Mouse (Mus musculus): Measurements from ENCODE around the gene Cdkn1b.

Cdkn1b gene

GRCm38 (mm10) chr6:134930383-134930782, 10.2 kb downstream of the Cdkn1b start:
- DNase-seq: no peak

- no peak for DNase-seq
Measured at GRCm38 (mm10) chr6:134931146-134931545, 10.9 kb downstream of the Cdkn1b start.

GRCm38 (mm10) chr6:134932486-134933206, 12.4 kb downstream of the Cdkn1b start:
- no peak for DNase-seq

GRCm38 (mm10) chr6:134933207-134933558, 13.0 kb downstream of the Cdkn1b start:
- DNase-seq: no peak

GRCm38 (mm10) chr6:134934305-134934704, 14.1 kb downstream of the Cdkn1b start:
- peak; percentile 82 for DNase-seq

DNA sequence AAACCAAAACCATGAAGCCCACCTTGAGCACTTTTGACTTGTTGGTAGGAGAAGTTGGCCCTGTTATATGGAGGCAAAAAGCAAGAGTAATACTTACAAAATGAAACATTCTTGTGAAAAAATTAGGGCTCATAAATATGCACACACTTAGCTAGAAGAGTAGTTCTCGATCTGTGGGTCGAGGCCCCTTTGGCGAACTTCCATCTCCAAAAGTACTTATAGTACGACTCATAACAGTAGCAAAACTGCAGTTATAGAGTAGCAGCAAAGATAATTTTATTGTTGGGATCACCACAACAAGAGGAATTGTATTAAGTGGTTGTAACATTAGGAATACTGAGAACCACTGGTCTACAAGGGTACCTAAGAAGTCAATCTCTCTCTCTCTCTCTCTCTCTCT, 19.6 kb downstream of the Cdkn1b start:
- DNase-seq: no peak

DNA sequence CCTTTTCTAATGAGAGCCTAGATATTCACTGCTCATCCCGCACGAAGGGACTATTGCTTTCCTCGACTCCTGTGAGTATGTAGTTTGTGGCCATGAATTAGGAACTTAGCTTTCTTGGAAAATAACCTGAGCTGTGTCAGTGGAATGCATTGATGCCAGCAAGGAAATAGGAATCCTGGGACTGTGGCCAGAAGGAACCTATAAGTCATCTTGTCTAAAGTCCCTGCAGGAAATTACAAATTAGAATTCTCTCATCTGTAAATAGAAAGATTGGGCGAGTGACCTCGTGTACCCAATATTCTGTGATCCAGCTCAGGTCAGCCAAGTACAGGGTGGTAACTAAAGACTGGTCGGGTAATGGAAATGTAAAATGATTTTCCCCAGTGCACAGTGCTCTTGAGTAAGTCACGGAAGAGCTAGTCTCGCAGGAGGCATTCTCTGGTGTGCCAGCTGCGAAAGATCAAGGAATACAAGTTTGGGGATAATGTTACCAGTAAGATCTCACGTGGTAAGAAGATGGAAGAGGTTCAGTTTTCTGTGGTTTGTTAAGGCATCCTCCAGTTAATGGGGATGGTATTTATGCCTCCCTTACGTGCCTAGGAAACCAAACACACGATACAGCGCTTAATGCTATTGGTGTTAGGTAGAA, 23.7 kb downstream of the Cdkn1b start:
- DNase-seq: peak; percentile 21

DNA sequence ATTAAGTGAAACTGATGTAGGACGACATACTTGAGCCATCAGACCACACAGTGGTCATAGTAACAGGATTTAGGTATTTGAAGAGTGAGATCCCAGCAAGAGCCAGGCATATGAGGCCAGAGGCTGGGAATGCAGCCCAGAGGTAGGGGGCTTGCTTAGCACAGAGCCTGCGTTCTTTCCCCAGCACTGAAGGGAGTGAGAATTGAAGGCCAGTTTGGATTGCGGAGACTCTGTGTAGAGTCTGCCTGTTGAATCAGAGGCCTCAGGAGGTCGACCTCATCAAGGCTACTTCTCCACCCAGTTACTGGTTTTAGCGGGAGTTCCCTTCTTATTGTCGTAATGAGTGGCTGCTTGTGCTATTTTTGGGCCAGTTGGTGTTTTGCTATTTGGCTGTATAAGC, 25.9 kb downstream of the Cdkn1b start:
- peak; percentile 83 for DNase-seq

DNA sequence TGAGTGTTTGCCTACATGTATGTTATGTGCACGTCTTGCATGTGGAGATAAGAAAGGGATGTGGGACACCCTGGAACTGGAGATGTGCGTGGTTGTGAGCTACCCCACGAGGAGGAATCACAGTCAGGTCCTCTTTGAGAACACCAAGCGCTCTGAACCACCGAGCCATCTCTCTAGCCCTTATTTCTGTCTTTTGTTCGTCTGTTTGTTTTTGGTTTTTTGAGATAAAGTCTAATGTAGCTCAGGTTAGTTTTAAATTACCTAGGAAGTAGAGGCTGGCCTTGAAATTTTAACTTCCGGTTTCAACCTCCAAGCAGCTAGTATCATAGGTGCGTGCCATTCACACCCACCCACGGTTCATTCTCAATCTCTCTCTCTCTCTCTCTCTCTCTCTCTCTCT, 26.7 kb downstream of the Cdkn1b start:
- DNase-seq: peak; percentile 74

DNA sequence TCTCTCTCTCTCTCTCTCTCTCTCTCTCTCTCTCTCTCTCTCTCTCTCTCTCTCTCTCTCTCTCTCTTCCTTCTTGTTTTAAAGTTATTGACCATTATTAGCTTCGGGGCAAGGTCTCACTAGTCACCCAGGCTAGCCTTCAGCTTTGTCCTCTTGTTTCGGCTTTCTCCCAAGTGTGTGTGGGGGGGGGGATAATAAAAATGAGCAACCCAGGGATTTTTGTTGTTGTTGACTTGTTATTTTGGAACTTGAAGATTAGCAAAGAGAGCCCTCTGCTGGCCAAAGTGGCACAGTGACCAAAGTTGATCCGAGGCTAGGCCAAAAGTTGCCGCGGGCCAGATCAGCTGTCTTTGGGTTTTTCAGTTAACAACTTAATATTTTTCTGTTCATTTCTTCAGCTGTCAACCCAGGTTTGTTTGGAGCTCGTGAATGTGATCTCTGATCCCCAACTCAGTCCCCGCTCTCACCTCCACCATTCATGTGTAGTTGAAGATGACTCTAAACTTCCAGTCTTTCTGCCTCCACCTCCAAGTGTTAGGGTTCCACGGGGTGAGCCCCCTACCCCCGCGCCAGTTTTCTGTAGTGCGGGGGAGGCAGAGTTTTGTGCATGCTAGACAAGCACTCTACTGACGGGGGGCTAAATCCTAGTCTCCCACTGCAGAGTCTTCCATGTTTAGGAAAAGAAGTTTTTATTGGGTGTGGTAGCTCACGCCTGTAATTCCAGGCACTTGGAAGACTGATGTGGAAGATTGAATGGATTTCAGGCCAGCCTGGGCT, 27.3 kb downstream of the Cdkn1b start:
- DNase-seq: peak; percentile 94

- peak; percentile 84 for DNase-seq
Measured at GRCm38 (mm10) chr6:134948522-134949061, 28.4 kb downstream of the Cdkn1b start.

- DNase-seq: peak; percentile 65
Measured at GRCm38 (mm10) chr6:134949241-134949640, 29.0 kb downstream of the Cdkn1b start.

DNA sequence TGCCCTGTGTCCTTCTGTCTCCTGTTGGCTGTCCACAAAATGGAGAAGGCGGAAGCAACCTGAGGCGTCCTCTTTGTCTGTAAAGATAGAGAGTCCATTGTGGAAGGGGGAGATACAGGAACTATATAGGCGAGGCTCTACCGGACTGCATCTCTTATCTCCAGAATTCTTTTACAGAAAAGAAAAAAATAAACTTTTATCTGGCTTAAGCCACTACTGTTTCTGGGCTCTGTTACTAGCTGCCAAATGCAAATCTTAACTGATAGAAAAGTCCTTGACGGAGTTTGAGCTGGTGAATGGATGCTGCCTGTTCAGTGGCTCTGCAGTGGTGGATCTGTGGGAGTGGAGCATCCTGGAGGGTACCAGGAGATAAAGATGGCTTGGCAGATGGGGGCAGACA, 31.2 kb downstream of the Cdkn1b start:
- DNase-seq: no peak

DNA sequence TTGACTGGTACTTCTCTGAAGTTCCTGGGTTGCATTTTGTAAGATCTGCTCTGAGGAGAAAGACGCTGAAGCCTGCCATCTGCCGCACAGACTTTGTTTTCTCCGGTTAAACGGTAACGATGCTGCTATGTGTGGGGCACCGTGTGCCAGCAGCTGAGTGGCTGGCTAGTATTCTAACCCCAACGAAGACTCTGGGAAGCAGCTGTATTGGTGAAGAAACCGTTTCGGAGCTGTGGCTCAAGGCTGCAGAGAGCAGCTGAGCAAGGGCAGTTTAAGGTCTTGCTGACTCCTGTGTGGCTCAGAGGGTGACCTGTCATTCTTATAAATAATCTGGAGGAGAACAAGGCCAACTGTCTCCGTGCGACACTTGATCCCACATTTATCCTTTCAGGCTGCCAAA, 33.8 kb downstream of the Cdkn1b start:
- no peak for DNase-seq

DNA sequence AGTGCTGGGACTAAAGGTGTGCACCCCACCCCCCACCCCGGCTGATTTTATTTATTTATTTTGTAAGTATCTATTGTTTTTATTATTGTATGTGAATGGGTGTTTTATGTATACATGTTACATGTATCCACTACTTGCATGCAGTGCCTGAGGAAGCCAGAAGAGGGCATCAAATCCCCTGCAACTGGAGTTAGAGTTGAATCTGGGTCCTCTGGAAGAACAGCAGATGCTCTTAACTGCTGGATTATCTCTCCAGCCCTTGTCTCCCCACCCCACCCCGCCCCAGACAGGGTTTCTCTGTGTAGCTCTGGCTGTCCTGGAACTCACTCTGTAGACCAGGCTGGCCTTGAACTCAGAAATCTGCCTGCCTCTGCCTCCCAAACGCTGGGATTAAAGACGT, 36.2 kb downstream of the Cdkn1b start:
- DNase-seq: no peak

DNA sequence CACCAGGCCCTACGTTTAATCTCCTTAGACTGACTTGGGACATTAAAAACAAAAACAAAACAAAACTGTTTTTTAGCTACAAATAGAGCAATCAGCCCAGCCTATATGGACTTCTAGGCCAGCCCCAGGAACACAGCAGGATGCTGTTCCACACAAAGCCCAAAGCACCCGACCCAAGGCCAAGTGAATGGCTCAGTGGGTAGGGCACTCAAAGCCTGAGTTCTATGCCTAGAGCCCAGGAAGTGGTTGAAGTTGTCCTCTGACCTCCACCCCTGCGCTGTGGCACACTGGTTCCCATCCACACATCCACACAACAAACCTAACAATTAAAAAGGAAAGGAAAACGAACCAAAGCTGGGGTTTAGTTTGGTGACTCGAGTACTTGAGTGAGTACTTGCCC, 41.1 kb downstream of the Cdkn1b start:
- DNase-seq: no peak

DNA sequence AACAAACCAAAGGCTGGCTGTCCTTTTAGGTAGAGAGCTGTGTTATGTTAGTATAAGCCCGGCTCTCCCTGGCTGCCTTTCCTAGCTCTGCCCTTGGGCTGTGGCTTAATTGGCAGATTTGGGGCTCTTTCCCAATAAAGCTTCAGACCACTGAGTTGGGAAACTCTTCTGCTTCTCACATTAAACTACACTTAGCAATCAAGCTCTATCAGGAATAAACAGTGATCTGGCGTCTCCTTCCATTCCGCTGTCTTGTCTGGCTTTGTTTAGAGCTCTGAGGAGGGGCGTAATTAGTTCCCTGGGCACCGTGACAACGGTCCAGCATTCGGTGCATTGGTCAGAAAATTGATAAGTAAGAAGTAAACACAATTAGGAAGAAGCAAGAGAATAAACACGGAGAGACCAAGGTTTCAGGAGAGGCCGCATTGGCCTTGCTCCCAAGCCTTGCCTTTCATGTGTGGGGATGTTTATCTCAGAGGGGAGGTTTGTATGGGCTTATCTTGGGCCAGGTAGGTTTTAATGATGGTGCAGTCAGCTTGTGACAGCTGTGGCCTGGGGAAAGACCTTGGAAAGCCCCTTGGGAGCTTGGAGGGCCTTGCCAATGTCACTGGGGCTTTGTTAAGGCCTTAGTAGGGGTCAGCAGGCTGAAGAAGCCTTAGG, 41.8 kb downstream of the Cdkn1b start:
- no peak for DNase-seq

GRCm38 (mm10) chr6:134962518-134962893, 42.3 kb downstream of the Cdkn1b start:
- DNase-seq: no peak

GRCm38 (mm10) chr6:134963910-134964309, 43.7 kb downstream of the Cdkn1b start:
- DNase-seq: no peak

DNA sequence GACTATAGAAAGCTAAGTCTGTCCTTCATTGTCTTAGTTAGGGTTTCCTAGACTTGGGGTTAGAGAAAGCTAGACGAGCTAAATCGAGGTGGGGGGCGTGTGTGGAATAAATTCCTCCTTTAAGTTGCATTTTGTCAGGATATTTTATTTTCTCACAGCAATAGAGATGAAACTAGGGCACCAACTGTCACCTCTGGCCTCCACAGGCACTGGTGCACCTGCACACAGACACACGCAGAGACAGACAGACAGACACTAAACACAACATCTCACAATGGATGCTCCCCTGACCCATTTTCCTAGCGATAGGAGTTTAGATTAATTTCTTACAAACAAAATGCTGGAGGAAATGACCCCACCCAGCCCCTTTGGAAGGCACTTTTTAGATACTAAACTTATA, 46.5 kb downstream of the Cdkn1b start:
- DNase-seq: no peak

DNA sequence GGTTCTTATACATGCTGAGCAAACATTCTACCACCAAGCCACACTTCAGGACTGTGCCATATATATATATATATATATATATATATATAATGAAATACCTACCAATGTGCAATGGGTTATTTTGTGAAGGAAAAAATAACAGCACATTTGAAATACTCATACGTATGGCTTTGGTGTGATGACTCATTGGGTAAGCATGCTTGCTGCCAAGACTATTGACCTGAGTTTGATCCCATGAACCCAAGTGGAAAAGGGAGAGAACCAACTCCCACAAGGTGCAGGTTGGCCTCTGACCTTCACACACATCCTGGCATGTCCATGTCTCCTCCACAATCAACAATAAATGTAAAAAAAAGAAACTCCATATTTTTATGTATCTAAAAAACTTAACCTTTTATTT, 48.1 kb downstream of the Cdkn1b start:
- no peak for DNase-seq

GRCm38 (mm10) chr6:134969498-134969897, 49.3 kb downstream of the Cdkn1b start:
- no peak for DNase-seq

DNA sequence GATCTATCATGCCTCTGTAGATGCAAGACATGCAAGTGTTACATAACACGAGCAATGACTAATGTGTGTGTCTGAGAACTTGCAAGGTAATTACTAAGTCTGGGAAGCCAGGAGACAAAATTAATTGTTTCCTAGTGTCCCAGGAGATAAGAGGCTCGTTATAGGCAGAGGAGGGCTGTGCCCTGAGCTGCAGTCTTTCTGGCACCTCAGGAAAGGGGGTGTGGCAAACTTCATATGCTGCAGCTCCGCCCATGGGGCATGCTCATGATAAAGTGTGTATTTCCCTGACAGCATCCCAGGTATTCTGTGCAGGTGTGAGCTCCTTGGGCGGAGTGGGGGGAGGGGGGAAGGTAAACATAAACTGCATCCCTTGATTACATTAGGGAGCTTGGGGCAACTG, 51.9 kb downstream of the Cdkn1b start:
- DNase-seq: no peak
